Mouse (Mus musculus): ENCODE measurements at regions not wholly inside any gene's neighbourhood (a gene's known extent, or its start where the extent isn't known, plus 50 kb on each side); places are given as distances from the start of the nearest gene placed in this dataset.
"Not testable (repeated sequence)": the region's sequence is repeated elsewhere in the genome, so short reads cannot be mapped to it uniquely, and the experiment has no call there.

DNA sequence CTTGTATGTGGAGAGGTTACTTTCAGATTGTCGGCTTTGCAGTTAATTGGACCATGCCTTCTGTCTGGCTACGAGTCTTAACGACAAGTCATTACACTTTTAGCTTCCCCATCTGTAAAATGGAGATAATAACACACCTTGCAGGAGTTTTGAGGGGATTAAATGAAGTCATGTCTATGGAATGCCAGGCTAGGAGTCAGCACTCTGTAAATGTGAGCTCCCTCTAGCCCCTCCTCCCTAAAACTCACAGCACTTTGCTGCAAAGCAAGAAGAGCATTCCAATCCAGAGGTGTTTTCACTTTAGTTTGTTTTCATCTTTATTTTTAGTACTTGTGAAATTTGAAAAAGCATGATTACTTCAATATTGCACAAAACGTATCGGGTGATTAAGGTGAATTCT is 287.7 kb upstream of the Maf start:
- no peak for DNase-seq

DNA sequence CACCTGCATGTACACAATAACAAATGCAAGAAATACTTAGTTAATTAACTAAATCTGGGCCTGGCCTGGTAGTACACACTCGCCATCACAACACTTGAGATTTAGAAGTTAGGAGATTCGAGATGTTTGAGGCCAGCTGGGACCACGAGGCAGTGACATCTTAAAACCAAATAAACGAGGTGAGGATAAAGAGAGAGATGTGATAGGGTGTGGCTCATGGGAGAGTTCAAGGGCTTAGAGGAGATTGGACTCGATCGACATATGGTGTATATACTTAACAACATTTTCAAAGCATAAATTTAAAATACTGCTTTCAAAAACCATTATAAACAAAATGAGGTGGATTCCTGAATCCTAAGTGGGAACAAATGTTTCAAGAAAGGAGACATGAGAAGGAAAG is 284.4 kb upstream of the Maf start:
- DNase-seq, result no peak

DNA sequence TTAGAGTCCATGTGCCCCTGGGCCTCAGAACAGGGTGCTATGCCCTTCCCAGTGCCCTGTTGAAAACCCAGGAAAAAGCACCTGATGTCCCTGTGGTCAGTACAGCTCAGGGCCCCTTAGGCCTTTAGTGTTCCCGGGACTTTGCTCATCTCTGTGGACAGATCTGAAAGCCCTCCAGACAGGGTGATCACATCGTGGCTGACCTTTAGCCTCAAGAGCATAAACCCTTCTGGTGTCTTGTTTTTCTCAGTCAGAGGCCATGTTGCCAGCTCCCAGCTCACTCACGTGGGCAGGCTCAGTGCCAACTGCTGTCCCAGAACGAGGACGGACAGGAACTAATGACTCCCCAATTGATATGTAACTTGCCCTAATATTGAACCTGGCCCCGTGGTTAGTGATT is 275.8 kb upstream of the Maf start:
- DNase-seq, result no peak

DNA sequence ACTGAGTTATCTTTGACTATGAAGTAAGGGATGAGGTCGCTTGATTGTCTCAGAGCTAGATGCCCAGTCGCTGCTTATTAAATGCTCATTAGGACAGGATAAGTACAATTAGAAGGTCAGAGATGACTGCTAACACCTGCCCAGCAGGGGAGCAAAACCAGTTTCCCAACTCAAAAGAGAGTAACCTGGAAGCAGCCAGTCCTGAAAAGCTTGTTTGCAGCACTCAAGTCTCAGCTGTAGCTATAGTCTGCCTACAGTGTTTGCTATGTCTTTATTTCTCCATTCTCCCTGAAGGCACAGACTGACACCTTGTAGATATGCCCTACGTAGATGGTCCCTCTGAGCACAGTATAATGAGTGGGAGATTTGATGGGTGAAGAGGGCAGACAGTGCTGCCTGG is 274.7 kb upstream of the Maf start:
- no peak for DNase-seq

DNA sequence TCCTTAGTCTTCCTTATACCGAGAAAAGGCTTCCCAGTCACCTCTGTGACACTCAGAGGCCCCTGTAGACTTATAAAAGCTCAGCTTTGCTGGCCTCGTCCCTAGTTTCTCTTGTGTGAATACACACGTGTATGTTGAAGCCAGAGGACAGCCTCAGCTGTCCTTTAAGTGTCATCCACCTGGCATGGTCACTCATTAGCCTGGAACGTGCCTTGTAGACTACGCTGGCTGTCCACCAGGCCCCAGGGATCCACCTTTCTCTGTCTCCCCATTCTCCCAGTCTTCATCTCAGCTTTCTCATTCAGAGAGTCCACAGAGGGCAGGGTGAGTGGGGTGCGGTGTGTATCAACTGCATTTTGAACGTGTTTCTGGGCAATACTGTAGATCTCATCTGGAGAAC is 273.8 kb upstream of the Maf start:
- no peak for DNase-seq

DNA sequence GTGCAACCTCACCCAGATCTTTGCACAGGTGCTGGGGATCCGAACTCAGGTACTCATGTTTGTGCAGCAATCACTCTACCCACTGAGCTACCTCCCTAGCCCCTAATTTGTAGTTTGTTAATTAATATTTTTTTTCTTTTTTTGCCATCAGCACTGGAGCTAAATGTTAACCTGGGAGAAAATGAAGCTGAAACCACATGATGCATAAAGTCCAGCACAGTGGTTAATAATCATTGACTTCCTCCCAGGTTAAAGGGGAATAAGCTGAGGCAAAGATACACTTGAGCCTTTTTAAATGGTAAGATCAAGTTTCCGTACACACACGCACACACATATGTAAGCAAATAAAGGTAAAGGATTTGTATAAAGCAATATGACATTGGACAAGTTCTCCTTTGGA is 273.0 kb upstream of the Maf start:
- DNase-seq, result no peak

DNA sequence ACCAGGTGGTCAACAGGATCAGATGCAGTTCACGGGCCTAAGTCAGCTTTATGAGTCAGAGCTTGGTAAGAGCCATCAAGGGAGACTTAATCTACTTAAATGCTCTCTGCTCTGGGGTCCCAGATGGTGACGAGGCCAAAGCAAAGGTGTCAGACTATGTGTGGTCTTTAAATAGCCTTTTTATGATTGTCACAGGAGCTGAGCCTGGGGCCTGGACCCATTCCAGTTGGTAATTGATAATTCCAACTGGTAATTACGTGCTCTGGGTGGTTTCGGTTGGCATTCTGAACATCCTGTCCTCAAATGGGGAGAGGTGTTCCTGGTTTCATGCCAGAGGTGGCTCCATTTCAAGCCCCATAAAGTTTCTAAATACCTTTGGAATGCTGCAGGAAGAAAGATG is 269.6 kb upstream of the Maf start:
- DNase-seq, result no peak

DNA sequence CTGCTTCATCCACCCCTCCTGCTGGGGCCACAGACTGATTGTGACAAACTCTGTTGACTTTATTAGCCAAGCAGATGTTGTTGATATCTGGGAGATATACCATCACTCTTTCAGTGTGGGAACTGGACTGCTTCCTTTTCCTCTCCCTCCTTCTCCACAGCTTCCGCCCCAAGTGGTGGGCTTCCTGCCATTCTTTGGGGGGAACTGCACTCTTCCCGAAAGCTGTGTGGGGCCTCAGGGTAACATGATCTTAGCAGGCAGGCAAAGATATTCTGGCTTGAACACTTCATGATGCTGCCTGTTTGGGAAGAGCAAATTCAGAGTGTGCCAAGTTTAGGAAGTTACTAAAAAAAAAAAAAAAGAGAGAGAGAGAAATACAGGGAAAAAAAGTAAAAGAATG is 267.1 kb upstream of the Maf start:
- DNase-seq, result no peak

DNA sequence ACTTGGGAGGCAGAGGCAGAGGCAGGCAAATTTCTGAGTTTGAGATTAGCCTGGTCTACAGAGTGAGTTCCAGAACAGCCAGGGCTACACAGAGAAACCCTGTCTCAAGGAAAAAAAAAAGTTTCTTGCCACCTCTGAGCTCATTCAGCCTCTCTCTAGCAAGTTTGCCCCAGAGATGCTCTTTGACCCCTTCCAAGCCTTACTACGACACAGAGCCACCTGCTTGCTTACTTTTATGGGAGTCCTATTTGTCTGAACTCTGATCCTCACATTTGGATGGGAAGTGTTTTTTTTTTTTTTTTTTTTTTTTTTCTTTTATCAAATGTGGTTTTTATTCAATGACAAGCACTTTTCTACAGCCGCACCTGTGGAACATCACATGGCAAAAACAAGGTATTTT is 263.8 kb upstream of the Maf start:
- DNase-seq, result not testable (repeated sequence)

DNA sequence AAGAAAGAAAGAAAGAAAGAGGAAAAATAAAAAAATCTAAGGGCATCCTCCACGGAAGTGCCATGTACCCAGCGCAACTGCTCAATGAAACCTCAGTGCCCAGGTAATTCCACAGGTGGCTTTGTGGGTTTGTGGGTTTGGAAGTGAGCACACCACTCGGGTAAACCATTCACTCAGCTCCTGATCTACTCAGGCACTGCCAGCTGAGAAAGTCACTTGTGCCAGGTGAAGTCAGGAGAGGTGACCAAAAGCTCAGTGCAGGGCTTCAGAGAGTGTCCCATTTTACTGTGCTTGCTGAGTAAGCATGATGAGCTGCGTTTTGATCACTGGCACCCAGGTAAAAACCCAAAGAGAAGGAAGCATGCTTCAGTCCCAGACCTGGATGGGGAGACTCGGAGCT is 260.5 kb upstream of the Maf start:
- no peak for DNase-seq

DNA sequence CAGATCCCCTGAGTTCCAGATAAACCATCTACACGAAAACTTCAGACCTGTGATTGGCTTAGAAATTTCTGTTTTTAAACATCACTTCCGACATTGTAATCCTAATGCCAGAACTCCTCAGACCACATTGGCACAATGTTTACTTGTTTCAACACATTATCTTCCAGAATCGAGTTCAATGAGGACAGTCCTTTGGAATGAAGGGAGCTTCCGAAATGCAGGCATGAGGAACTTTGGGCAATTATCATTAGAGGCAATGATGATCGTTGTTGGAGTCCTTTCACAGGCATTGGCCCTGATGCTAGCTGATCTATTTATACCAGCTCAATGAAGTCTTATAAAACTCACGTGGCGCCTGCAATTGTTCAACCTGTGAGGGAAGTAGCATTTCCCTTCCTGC is 258.4 kb upstream of the Maf start:
- no peak for DNase-seq

DNA sequence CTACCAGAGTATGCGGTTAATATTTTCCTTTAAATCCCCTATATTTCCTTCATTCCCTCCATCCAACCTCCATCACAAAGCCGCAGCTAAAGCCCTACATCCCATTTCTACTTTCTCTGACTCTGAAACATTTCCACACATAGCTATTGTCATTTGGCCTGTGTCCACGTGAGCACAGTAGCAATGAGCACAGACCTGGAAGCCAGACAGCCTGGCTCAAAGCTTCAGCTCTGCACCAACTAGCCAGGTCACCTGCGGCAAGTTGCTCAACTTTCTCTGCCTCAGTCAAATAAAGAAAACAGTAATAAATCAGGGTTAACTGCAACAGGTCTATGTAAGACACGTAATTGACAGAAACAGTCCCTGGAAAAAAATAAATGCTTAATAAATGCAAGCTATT is 247.8 kb upstream of the Maf start:
- DNase-seq, result no peak

DNA sequence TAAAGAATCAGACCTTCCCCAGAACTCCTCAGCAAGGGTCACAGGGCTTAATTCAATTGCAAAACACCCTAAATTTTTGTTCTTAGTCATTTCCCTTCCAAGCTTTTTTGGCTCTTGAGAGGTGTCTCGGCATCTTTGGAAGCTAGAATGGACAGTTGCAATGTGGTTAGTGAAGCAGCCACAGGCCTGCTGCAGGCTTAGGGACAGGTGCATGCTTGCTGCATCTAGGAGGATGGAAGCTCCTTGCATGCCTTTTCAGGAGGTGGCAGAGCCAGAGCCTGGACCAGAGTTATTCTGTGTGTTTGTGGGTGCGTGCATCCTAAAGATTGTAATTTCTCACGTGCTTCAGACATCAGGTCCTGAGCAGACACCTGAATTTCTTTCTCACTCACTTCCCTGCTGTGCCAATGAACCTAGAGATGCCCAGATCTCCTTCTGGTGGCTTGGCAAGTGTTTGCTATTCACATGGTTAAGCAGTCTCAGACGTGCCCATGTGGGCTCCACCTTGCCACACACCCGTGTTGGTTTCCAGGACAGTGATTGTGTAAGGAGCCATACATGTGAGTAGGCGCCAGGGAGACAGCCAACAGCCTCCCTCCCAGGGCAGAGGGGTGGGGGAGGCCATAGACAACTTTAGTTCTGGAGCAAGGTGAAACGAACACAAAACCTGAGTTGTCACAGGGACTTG is 246.3 kb upstream of the Maf start:
- no peak for DNase-seq

DNA sequence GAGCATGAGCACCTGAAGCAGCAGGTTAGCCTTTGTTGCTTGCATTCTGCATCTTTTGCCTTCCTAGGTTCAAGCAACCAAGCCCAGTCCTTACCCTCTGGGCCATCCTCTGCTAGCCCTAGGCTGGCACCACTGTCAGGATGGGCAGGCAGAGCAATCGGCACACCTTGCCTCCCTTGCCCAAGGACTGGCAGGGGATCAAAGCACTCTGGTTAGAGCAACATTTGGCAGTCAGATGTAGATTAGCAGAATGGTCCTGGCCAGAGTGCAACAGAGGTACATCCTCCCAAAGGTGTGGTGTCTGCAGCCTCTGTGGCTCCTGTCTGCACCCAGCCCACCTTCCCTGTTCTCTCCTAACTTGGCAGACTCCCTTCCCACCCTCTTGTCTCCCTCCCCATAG is 244.9 kb upstream of the Maf start:
- DNase-seq, result no peak

DNA sequence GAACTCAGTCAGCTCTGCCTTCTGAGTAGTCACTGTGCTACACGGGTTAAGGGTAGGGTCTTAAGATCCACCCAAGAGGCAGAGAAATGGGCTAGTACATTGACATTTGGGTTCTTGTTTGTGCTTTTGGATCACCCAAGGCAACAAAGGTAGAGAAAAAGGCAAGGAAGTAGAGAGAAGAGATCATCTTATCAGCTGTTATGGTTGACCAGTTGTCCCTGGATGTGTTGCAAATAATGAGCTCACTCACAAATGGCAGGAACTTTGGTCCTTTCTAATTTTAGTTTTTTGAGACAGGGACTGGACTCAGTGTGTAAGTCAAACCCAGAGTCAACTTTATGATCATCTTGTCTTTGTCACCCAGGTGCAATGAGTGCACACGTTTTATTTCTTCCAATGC is 241.3 kb upstream of the Maf start:
- no peak for DNase-seq

DNA sequence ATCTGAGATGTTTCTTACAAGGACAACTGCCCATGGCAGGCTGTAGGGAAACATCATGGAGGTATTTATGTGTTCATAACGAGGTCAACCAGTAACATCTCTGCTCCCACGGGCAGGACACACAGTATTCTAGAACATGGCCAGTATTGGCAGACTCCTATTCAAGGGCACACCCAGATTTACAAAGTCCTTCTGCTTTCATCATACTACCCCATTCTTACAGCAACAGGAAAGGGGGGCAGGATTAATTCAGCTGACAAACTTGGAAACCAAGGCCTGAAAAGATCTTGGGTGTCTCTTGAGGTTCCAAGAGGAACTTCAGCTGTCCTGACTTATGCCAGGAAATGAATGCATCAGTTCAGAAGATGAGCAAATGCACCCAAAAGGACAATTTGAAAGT is 240.4 kb upstream of the Maf start:
- no peak for DNase-seq

DNA sequence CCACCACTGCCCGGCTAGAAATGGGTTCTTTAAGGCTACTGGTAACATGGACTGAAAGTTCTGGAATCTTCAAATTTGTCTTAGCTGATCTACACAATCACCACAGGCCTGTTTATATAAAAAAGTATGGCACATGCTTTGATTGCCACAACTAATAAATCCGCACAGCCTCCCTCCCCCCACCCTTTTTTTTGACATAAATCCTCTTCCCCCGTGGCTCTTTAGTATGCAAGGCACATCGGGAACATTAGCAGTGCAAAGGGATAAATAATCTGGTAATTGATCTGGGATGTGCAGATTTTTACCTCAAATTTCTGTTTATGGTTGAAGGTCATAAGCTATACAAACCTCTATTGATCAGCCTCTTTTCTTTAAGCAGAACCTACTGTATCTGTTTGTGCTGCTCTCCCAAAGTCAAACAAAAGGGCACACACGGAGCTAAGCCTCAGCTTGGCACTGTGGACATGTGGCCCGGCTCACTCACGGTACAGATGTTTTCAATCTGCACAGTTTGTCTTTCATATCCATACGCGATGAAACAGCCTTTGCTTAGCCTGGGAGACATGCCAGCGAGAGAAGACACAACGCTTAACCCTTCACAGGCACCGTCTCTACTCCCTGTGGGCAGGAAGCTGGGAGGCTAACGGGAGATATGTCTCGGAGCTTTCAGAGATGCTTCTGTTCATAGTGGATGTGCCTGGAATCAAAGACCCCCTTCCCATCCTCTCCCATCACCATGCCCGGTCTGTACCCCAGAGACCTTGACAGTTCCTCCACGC is 235.3 kb upstream of the Maf start:
- DNase-seq, result no peak

DNA sequence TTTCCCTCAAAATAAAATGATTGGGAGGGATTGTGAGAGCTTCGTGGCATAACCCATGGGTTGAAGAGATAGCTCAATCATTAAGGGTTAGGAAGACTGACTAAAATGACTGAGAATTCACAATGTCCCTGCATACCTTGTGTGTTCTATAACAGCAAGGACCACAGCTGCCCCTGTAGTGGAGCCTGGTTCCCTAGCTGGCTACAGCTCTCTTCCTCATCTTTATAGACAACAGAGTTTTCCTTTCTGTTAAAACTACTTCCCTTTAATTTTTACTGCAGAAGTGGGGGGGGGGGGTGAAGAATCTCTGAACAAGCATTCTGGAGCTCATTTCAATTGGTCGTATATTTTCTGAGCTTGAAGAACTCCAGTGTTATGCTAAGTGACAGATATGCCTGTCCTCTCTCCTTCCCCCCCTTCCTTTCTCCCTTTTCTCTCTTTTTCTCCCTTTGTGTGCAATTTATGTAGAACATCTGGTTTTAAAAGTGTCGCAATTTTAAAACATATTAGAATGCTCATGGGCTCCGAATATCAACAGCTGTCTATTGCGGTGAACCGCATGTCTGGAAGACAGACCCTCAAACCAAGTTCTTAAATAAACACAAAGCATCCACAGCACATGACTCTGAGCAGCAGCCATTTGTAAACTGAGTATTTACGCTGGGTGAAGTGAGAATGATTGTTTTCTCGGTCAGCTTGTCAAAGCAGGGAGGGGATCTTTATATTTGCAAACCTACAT is 222.0 kb upstream of the Maf start:
- DNase-seq, result no peak

DNA sequence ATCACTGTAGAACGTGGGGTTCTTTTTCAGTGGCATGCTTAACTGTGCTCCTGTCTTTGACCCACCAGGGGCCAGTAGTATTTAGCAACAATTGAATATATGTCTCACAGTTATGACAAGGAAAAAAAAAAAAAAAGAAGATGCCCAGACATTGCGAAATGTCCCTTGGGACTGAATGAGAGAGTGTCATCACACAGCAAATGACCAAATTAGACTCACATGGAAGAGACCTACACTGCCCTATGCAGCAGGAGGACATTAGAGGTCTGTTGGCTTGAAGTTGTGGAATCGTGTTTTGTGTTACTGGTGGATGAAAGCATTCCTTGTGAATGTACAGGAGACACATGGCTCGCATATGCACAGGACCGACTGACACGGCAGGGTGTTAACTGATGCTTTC is 214.3 kb upstream of the Maf start:
- DNase-seq, result no peak

DNA sequence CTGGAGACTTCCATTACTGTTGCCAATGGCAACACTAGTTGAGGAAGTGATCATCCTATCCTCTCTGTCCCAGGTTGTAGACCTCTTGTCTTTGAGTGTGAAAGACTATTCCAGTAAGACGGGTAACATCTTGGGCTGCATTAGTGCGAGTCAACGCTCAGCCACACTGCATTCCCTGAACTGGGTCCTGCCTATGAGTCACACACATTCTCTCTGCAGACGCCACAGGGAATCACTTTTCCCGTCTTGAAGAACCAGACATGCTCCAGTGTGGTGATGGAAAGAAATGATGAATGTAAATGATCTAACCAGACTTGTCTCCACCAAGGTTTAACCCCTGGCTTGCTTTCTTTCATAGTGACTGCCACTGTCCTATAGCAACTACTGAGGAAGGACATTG is 199.1 kb upstream of the Maf start:
- DNase-seq, result no peak

DNA sequence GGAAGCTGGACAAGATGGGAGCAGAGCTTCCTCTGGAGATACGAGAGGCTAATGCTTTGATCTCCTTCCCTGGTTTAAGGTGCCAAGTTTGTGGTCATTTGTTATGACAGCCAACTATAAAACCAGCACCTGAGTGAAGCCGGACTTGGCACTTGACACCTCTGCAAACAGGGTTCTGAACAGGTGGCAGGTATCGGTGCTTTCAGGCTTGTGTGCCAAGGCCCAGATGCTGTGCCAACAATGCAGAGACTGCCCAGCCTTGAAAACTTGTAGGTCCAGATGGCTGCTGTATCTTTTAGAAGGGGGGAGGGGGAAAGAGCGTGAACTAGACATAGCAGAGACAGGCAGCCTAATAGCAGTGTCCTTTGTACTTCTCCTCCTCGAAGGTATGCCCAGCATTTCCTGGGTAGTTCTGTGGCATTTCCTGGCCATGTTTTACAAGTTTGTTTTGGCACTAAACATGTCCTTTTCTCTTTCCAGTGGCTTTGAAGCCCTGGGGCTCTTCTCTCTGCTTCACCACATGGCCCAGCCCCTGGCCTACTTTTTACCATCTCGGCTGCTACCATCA is 196.3 kb upstream of the Maf start:
- no peak for DNase-seq

DNA sequence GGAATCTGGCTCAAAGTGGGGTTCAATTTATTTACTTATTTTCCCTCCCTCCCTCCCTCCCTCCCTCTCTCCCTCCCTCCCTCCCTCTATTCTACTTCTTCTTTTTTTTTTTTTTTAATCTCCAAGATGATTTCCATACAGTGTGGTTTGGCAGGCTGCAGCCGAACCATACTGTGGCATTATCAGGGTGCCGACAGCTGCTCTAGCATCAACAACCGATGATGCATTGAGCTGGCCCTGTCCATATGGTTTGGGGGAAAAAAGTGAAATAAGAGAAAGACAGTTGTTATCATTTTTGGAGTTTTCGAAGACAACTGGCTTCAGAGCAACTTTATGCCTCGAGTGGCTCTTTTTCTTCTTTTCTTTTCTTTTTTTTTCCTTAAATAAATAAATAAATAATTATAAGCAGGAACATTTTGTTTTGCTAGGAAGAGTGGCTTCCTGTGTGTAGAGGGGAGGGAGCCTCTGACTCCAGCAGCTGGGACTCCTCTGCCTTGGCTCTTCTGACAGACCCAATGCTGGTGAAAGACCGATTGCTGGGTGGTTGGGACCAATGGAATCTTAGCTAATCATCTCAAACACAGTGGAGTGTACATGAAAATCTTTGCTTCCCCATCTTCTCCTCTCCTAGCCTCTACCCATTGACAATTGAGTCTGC is 190.1 kb upstream of the Maf start:
- DNase-seq, result no peak

DNA sequence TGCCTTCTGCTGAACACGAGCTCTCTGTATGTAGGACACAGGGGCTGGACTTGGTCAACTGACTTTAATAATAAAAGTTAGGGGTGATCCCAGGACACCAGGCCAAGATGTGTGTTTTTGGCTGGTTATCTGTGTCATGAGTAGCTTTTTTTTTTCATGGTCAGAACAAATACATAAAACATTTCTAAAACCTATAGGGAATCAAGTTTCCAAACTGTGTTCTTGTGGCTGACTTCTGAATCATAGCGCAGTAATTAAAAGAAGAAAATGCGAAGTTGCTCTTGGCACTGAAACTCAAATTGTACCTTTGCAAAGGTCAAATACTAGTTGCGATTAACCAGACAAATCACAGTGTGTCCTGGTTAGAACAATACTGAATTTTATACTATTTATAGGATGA is 189.5 kb upstream of the Maf start:
- no peak for DNase-seq
